Mouse (Mus musculus) liver, embryonic 12.5 days (tissue): Measurements from ENCODE around the gene Utp3. TPM values are rescaled to one million over a fixed set of nuclear protein-coding genes. Genes with fewer than 3 reads are reported as not detected.
A peak's percentile ranks its signal among the peaks of the same experiment; 100 is the strongest.

Experiments used
- ATAC-seq: fragments of 200-750 bp; cut with Nextera tagmentation; 2 replicates; pipeline ENCODE4 v1.8.0; 2017; ENCODE audit warnings: moderate number of reproducible peaks, mild to moderate bottlenecking, moderate library complexity
- H3K27ac ChIP-seq: fragments of 300-500 bp; sonication (generic); 2 replicates; pipeline ENCODE4 v1.5.1; 2016; ENCODE audit warnings: mild to moderate bottlenecking
- H3K27me3 ChIP-seq: fragments of 300-500 bp; sonication (generic); replicated peaks from 2 replicates; pipeline ENCODE4 v1.6.1; 2016; ENCODE audit warnings: mild to moderate bottlenecking, moderate library complexity
- H3K36me3 ChIP-seq: fragments of 300-500 bp; sonication (generic); 2 replicates; pipeline ENCODE4 v1.6.1; 2016; ENCODE audit warnings: mild to moderate bottlenecking, moderate library complexity
- H3K4me1 ChIP-seq: fragments of 300-500 bp; sonication (generic); 2 replicates; pipeline ENCODE4 v1.6.1; 2016
- H3K4me2 ChIP-seq: fragments of 300-500 bp; sonication (generic); 2 replicates; pipeline ENCODE4 v1.6.1; 2016; ENCODE audit warnings: mild to moderate bottlenecking, moderate library complexity
- H3K4me3 ChIP-seq: fragments of 300-500 bp; sonication (generic); 2 replicates; pipeline ENCODE4 v1.5.1; 2016; ENCODE audit warnings: mild to moderate bottlenecking, moderate library complexity
- H3K9ac ChIP-seq: fragments of 300-500 bp; sonication (generic); 2 replicates; pipeline ENCODE4 v1.6.1; 2016; ENCODE audit warnings: mild to moderate bottlenecking, moderate library complexity
- H3K9me3 ChIP-seq: fragments of 300-500 bp; sonication (generic); replicated peaks from 2 replicates; pipeline ENCODE4 v1.6.1; 2016; ENCODE audit warnings: mild to moderate bottlenecking, moderate library complexity
- WGBS: fragments of 180-500 bp; shearing (Covaris S2); methylation state at CpG from one replicate; pipeline ENCODE4 v1.1.7; 2016; ENCODE audit not compliant: insufficient replicate concordance; 5-methylcytosine and 5-hydroxymethylcytosine counted together
- polyA plus RNA-seq: library from polyadenylated mRNA; unstranded; fragments of >200 nt; fragmentation: Nextera tagmentation; extraction: Ambion mirVana; gene quantifications from 2 replicates; pipeline ENCODE4 v1.2.1, GENCODE M21; 2016

Gene Utp3
- polyA plus RNA-seq, 1 experiment from 2014 or later, result 52.3 TPM

- Histone ChIP-seq H3K4me2 (no peak overlapping the region), H3K9ac (no peak overlapping the region), H3K9me3 (no peaks in the 10 kb centered on the region), H3K27ac (no peak overlapping the region), H3K36me3 (no peaks in the 10 kb centered on the region), H3K4me3 (no peak overlapping the region), H3K4me1 (peaks cover 17% of the 10 kb centered on the region), H3K27me3 (no peaks in the 10 kb centered on the region)
- 87% methylated on average over 6 of the region's 6 CpGs for WGBS
- ATAC-seq, result no peak
Observed at GRCm38 (mm10) chr5:88581343-88581742, 27.1 kb downstream of the Utp3 start.

- no peaks in the 10 kb centered on the region for H3K36me3 ChIP-seq
- peaks cover 32% of the 10 kb centered on the region for H3K4me1 ChIP-seq
- no peaks in the 10 kb centered on the region for H3K27me3 ChIP-seq
- no peaks in the 10 kb centered on the region for H3K9me3 ChIP-seq
- no peak overlapping the region for H3K4me2 ChIP-seq
- ATAC-seq, result no peak
- H3K9ac ChIP-seq, result no peak overlapping the region
- WGBS, result 69% methylated on average over 9 of the region's 9 CpGs
- H3K4me3 ChIP-seq, result no peak overlapping the region
- H3K27ac ChIP-seq, result no peak overlapping the region
Observed at GRCm38 (mm10) chr5:88583271-88584031, 29.2 kb downstream of the Utp3 start.

GRCm38 (mm10) chr5:88584061-88584460 is 29.8 kb downstream of the Utp3 start:
- WGBS, result 49% methylated on average over 9 of the region's 9 CpGs
- no peak overlapping the region for H3K27ac ChIP-seq

GRCm38 (mm10) chr5:88586407-88587174 is 32.3 kb downstream of the Utp3 start:
- Histone ChIP-seq H3K4me3 (no peak overlapping the region), H3K9ac (no peak overlapping the region), H3K27me3 (no peaks in the 10 kb centered on the region), H3K36me3 (no peaks in the 10 kb centered on the region), H3K27ac (peak overlapping the region; percentile 48), H3K4me1 (peaks cover 32% of the 10 kb centered on the region), H3K9me3 (no peaks in the 10 kb centered on the region), H3K4me2 (peak overlapping the region; percentile 14; the same call in 1 of the 2 replicates)
- no peak for ATAC-seq
- 72% methylated on average over 7 of the region's 7 CpGs for WGBS

More at GRCm38 (mm10) chr5:88584061-88584460, 29.8 kb downstream of the Utp3 start:
- H3K9me3 ChIP-seq, result no peaks in the 10 kb centered on the region
- H3K4me2 ChIP-seq, result no peak overlapping the region
- ATAC-seq, result no peak
- no peaks in the 10 kb centered on the region for H3K27me3 ChIP-seq
- H3K4me1 ChIP-seq, result peaks cover 32% of the 10 kb centered on the region
- H3K9ac ChIP-seq, result no peak overlapping the region
- no peak overlapping the region for H3K4me3 ChIP-seq
- H3K36me3 ChIP-seq, result no peaks in the 10 kb centered on the region

- H3K4me3 ChIP-seq, result no peak overlapping the region
- H3K9me3 ChIP-seq, result no peaks in the 10 kb centered on the region
- peak overlapping the region; percentile 48 for H3K27ac ChIP-seq
- WGBS, result 61% methylated on average over 13 of the region's 13 CpGs
- H3K4me2 ChIP-seq, result peak overlapping the region; percentile 14; the same call in 1 of the 2 replicates
- peak; percentile 78 for ATAC-seq
- no peak overlapping the region for H3K9ac ChIP-seq
- H3K36me3 ChIP-seq, result no peaks in the 10 kb centered on the region
- H3K4me1 ChIP-seq, result peaks cover 32% of the 10 kb centered on the region
- H3K27me3 ChIP-seq, result no peaks in the 10 kb centered on the region
Observed at GRCm38 (mm10) chr5:88587211-88587934, 33.1 kb downstream of the Utp3 start.

- Histone ChIP-seq H3K4me2 (no peak overlapping the region), H3K9ac (no peak overlapping the region), H3K27me3 (no peaks in the 10 kb centered on the region), H3K4me1 (peaks cover 32% of the 10 kb centered on the region), H3K36me3 (no peaks in the 10 kb centered on the region), H3K9me3 (no peaks in the 10 kb centered on the region), H3K27ac (no peak overlapping the region), H3K4me3 (no peak overlapping the region)
- no peak for ATAC-seq
- WGBS, result 56% methylated on average over 5 of the region's 5 CpGs
Observed at GRCm38 (mm10) chr5:88588481-88588880, 34.2 kb downstream of the Utp3 start.

- ATAC-seq, result peak; percentile 48
- peak overlapping the region; percentile 28 for H3K4me3 ChIP-seq
- H3K4me1 ChIP-seq, result peaks cover 18% of the 10 kb centered on the region
- no peak overlapping the region for H3K9ac ChIP-seq
- H3K36me3 ChIP-seq, result peaks cover 2% of the 10 kb centered on the region; the same call in 1 of the 2 replicates
- H3K9me3 ChIP-seq, result no peaks in the 10 kb centered on the region
- no peaks in the 10 kb centered on the region for H3K27me3 ChIP-seq
- WGBS, result 70% methylated on average over 13 of the region's 13 CpGs
- H3K4me2 ChIP-seq, result peak overlapping the region; percentile 29
- peak overlapping the region; percentile 54; the same call in 1 of the 2 replicates for H3K27ac ChIP-seq
Observed at GRCm38 (mm10) chr5:88593421-88594172, 39.3 kb downstream of the Utp3 start.

- peak overlapping the region; percentile 54; the same call in 1 of the 2 replicates for H3K27ac ChIP-seq
- peak overlapping the region; percentile 28 for H3K4me3 ChIP-seq
- no peaks in the 10 kb centered on the region for H3K27me3 ChIP-seq
- H3K36me3 ChIP-seq, result peaks cover 2% of the 10 kb centered on the region; the same call in 1 of the 2 replicates
- ATAC-seq, result peak; percentile 61
- H3K9me3 ChIP-seq, result no peaks in the 10 kb centered on the region
- H3K4me2 ChIP-seq, result peak overlapping the region; percentile 29
- H3K4me1 ChIP-seq, result peaks cover 18% of the 10 kb centered on the region
- H3K9ac ChIP-seq, result no peak overlapping the region
- 64% methylated on average over 7 of the region's 7 CpGs for WGBS
Observed at GRCm38 (mm10) chr5:88594173-88594569, 39.9 kb downstream of the Utp3 start.

GRCm38 (mm10) chr5:88595537-88596455 is 41.5 kb downstream of the Utp3 start:
- H3K36me3 ChIP-seq, result peaks cover 2% of the 10 kb centered on the region; the same call in 1 of the 2 replicates
- no peak overlapping the region for H3K4me3 ChIP-seq
- H3K4me1 ChIP-seq, result peaks cover 18% of the 10 kb centered on the region
- no peak overlapping the region for H3K27ac ChIP-seq
- no peaks in the 10 kb centered on the region for H3K9me3 ChIP-seq
- H3K27me3 ChIP-seq, result no peaks in the 10 kb centered on the region
- WGBS, result 53% methylated on average over 5 of the region's 5 CpGs
- H3K9ac ChIP-seq, result no peak overlapping the region
- ATAC-seq, result 0 out of 2 replicates have a peak, but pooled peaks have one; percentile 31
- 0 out of 2 replicates have a peak overlapping the region, but pooled peaks have one; percentile 10 for H3K4me2 ChIP-seq

GRCm38 (mm10) chr5:88598961-88599360 is 44.7 kb downstream of the Utp3 start:
- Histone ChIP-seq H3K4me2 (no peak overlapping the region), H3K36me3 (peaks cover 2% of the 10 kb centered on the region; the same call in 1 of the 2 replicates), H3K4me3 (no peak overlapping the region), H3K27ac (no peak overlapping the region), H3K9me3 (no peaks in the 10 kb centered on the region), H3K27me3 (no peaks in the 10 kb centered on the region), H3K9ac (no peak overlapping the region), H3K4me1 (peaks cover 14% of the 10 kb centered on the region)
- ATAC-seq, result no peak
- 85% methylated on average over 6 of the region's 6 CpGs for WGBS
